In genomic region chr4:82623081-82623538, GRCm38 (mm10) we compare ENCODE assay signal across 10 mouse cellular contexts.
A peak's percentile ranks its signal among the peaks of the same experiment; 100 is the strongest.
DNase-seq lines count a peak whose midpoint lies in the region; ATAC-seq and TF ChIP-seq lines count a peak whose summit lies in the region.
"Had no signal": no experiment of that assay in that cellular context is flagged by ENCODE, and none has a peak within 500 bp of the region (broad histone marks: within the 10 kb centered on the region; RNA-seq: fewer than 3 reads in every experiment).

No protein-coding gene starts in this region.

- ATAC-seq in embryonic facial prominence, embryonic 12.5 days (ENCODE audit: insufficient number of reproducible peaks, insufficient read depth, low FRiP score, low TSS enrichment), result 0 out of 2 replicates have a peak, but pooled peaks have one; percentile 47
- no peak for ATAC-seq in liver, embryonic 11.5 days (replicated peaks; ENCODE audit: low FRiP score)
- no peak for ATAC-seq in liver, postnatal 0 days
- ATAC-seq in hindbrain, embryonic 11.5 days (ENCODE audit: low FRiP score), result peak; percentile 26; the same call in 1 of the 2 replicates
- peak; percentile 59; the same call in 1 of the 2 replicates for ATAC-seq in midbrain, embryonic 15.5 days (replicated peaks)

- 67% methylated on average over 12 of the region's 12 CpGs for WGBS in embryonic facial prominence, embryonic 12.5 days
- 87% methylated on average over 12 of the region's 12 CpGs for WGBS in embryonic facial prominence, embryonic 10.5 days
- 77% methylated on average over 12 of the region's 12 CpGs for WGBS in liver, embryonic 11.5 days
- 66% methylated on average over 12 of the region's 12 CpGs for WGBS in liver, postnatal 0 days (ENCODE audit: insufficient replicate concordance)
- WGBS in hindbrain, embryonic 11.5 days, result 84% methylated on average over 12 of the region's 12 CpGs
- 59% methylated on average over 12 of the region's 12 CpGs for WGBS in midbrain, embryonic 15.5 days

- H3K36me3 ChIP-seq in embryonic facial prominence, embryonic 12.5 days, result no peaks in the 10 kb centered on the region
- H3K36me3 ChIP-seq in embryonic facial prominence, embryonic 10.5 days (replicated peaks), result no peaks in the 10 kb centered on the region
- no peaks in the 10 kb centered on the region for H3K36me3 ChIP-seq in liver, embryonic 11.5 days (ENCODE audit: control insufficient read depth, insufficient read depth, low read length)
- no peaks in the 10 kb centered on the region for H3K36me3 ChIP-seq in liver, postnatal 0 days (replicated peaks; ENCODE audit: insufficient read depth, low read length)
- H3K36me3 ChIP-seq in hindbrain, embryonic 11.5 days (ENCODE audit: control insufficient read depth, insufficient read depth, low read length), result no peaks in the 10 kb centered on the region
- no peaks in the 10 kb centered on the region for H3K36me3 ChIP-seq in midbrain, embryonic 15.5 days (replicated peaks)
- H3K36me3 ChIP-seq: stomach, embryonic 15.5 days had no signal

- no peak overlapping the region for H3K4me2 ChIP-seq in embryonic facial prominence, embryonic 12.5 days (replicated peaks)
- H3K4me2 ChIP-seq in liver, embryonic 11.5 days, result no peak overlapping the region
- no peak overlapping the region for H3K4me2 ChIP-seq in liver, postnatal 0 days (ENCODE audit: low read depth, low read length)
- H3K4me2 ChIP-seq in hindbrain, embryonic 11.5 days (replicated peaks; ENCODE audit: low read depth, low read length), result no peak overlapping the region
- no peak overlapping the region for H3K4me2 ChIP-seq in midbrain, embryonic 15.5 days
- H3K4me2 ChIP-seq: stomach, embryonic 15.5 days had no signal

- no peak overlapping the region for H3K4me3 ChIP-seq in embryonic facial prominence, embryonic 12.5 days
- H3K4me3 ChIP-seq in embryonic facial prominence, embryonic 10.5 days, result no peak overlapping the region
- H3K4me3 ChIP-seq in liver, embryonic 11.5 days (ENCODE audit: low read depth, low read length), result no peak overlapping the region
- H3K4me3 ChIP-seq in liver, postnatal 0 days (ENCODE audit: low read depth, low read length), result no peak overlapping the region
- no peak overlapping the region for H3K4me3 ChIP-seq in hindbrain, embryonic 11.5 days (ENCODE audit: low read depth, low read length)
- H3K4me3 ChIP-seq in midbrain, embryonic 15.5 days, result no peak overlapping the region
- H3K4me3 ChIP-seq: gastrocnemius, adult 2 months; stomach, embryonic 15.5 days had no signal

- no peak for TF ChIP-seq CTCF in liver, postnatal 0 days (IDR thresholded peaks at IDR 0.05; ENCODE audit: low read depth)

- peak overlapping the region; percentile 81 for H3K27ac ChIP-seq in embryonic facial prominence, embryonic 12.5 days
- no peak overlapping the region for H3K27ac ChIP-seq in embryonic facial prominence, embryonic 10.5 days (replicated peaks)
- peak overlapping the region; percentile 19; the same call in 1 of the 2 replicates for H3K27ac ChIP-seq in liver, embryonic 11.5 days (ENCODE audit: low read depth, low read length)
- H3K27ac ChIP-seq in liver, postnatal 0 days (ENCODE audit: low read depth), result no peak overlapping the region
- H3K27ac ChIP-seq in hindbrain, embryonic 11.5 days (ENCODE audit: low read depth, low read length), result peak overlapping the region; percentile 60; the same call in 1 of the 2 replicates
- peak overlapping the region; percentile 68 for H3K27ac ChIP-seq in midbrain, embryonic 15.5 days
- H3K27ac ChIP-seq: gastrocnemius, adult 2 months had no signal

- no peak for TF ChIP-seq EP300 in liver, postnatal 0 days (IDR thresholded peaks at IDR 0.05; ENCODE audit: low read depth)

- no peak overlapping the region for H3K9ac ChIP-seq in embryonic facial prominence, embryonic 12.5 days
- H3K9ac ChIP-seq in liver, embryonic 11.5 days (ENCODE audit: low read depth, low read length), result no peak overlapping the region
- H3K9ac ChIP-seq in liver, postnatal 0 days (replicated peaks), result no peak overlapping the region
- no peak overlapping the region for H3K9ac ChIP-seq in hindbrain, embryonic 11.5 days (ENCODE audit: low read depth, low read length)
- H3K9ac ChIP-seq in midbrain, embryonic 15.5 days, result no peak overlapping the region
- H3K9ac ChIP-seq: stomach, embryonic 15.5 days had no signal

- no peak for DNase-seq in embryonic facial prominence, embryonic 10.5 days (ENCODE audit: low spot score)
- no peak for DNase-seq in liver, embryonic 11.5 days (ENCODE audit: low spot score)
- no peak for DNase-seq in liver, postnatal 0 days
- no peak for DNase-seq in hindbrain, embryonic 11.5 days (ENCODE audit: low spot score)
- no peak for DNase-seq in ovary, postnatal 10 days (ENCODE audit: low spot score)
- DNase-seq in right cerebral cortex, adult 2 months (ENCODE audit: low spot score in 2 of 2), result no peak
- DNase-seq: gastrocnemius, adult 2 months had no signal

- H3K9me3 ChIP-seq in embryonic facial prominence, embryonic 12.5 days, result no peaks in the 10 kb centered on the region
- H3K9me3 ChIP-seq in embryonic facial prominence, embryonic 10.5 days, result no peaks in the 10 kb centered on the region
- H3K9me3 ChIP-seq in liver, embryonic 11.5 days (ENCODE audit: control insufficient read depth, low read length), result no peaks in the 10 kb centered on the region
- no peaks in the 10 kb centered on the region for H3K9me3 ChIP-seq in liver, postnatal 0 days (ENCODE audit: low read length)
- H3K9me3 ChIP-seq in hindbrain, embryonic 11.5 days (ENCODE audit: control insufficient read depth, low read length), result no peaks in the 10 kb centered on the region
- no peaks in the 10 kb centered on the region for H3K9me3 ChIP-seq in midbrain, embryonic 15.5 days
- H3K9me3 ChIP-seq: stomach, embryonic 15.5 days had no signal

- H3K4me1 ChIP-seq in embryonic facial prominence, embryonic 12.5 days, result peaks cover 19% of the 10 kb centered on the region
- peaks cover 17% of the 10 kb centered on the region for H3K4me1 ChIP-seq in embryonic facial prominence, embryonic 10.5 days
- peaks cover 18% of the 10 kb centered on the region for H3K4me1 ChIP-seq in liver, embryonic 11.5 days (replicated peaks; ENCODE audit: control insufficient read depth, insufficient read depth, low read length)
- peaks cover 14% of the 10 kb centered on the region; the same call in 1 of the 2 replicates for H3K4me1 ChIP-seq in liver, postnatal 0 days (ENCODE audit: insufficient read depth)
- H3K4me1 ChIP-seq in hindbrain, embryonic 11.5 days (replicated peaks; ENCODE audit: control insufficient read depth, insufficient read depth, low read length), result peaks cover 2% of the 10 kb centered on the region; the same call in 1 of the 2 replicates
- H3K4me1 ChIP-seq in midbrain, embryonic 15.5 days, result peaks cover 13% of the 10 kb centered on the region; the same call in 1 of the 2 replicates

- no peaks in the 10 kb centered on the region for H3K27me3 ChIP-seq in embryonic facial prominence, embryonic 12.5 days
- H3K27me3 ChIP-seq in embryonic facial prominence, embryonic 10.5 days (replicated peaks; ENCODE audit: low read depth, poor library complexity, severe bottlenecking), result no peaks in the 10 kb centered on the region
- no peaks in the 10 kb centered on the region for H3K27me3 ChIP-seq in liver, embryonic 11.5 days (replicated peaks; ENCODE audit: control insufficient read depth, insufficient read depth, low read length)
- H3K27me3 ChIP-seq in liver, postnatal 0 days (ENCODE audit: insufficient read depth, low read length), result no peaks in the 10 kb centered on the region
- no peaks in the 10 kb centered on the region for H3K27me3 ChIP-seq in hindbrain, embryonic 11.5 days (ENCODE audit: control insufficient read depth, insufficient read depth, low read length)
- no peaks in the 10 kb centered on the region for H3K27me3 ChIP-seq in midbrain, embryonic 15.5 days (replicated peaks)
- H3K27me3 ChIP-seq: stomach, embryonic 15.5 days had no signal

Comparison
In these comparisons a context has a peak if more than half of its experiments do, and no peak if none do; other contexts are left out.
1. H3K27ac ChIP-seq: peak in embryonic facial prominence, embryonic 12.5 days (single experiment), liver, embryonic 11.5 days (single experiment), hindbrain, embryonic 11.5 days (single experiment) and midbrain, embryonic 15.5 days (single experiment); none in embryonic facial prominence, embryonic 10.5 days (single experiment) and liver, postnatal 0 days (single experiment).
2. ATAC-seq: peak in embryonic facial prominence, embryonic 12.5 days (single experiment), hindbrain, embryonic 11.5 days (single experiment) and midbrain, embryonic 15.5 days (single experiment); none in liver, embryonic 11.5 days (single experiment) and liver, postnatal 0 days (single experiment).